Mouse (Mus musculus) layer of hippocampus, adult 6 months (tissue): Measurements from ENCODE around the gene Spag8. TPM values are rescaled to one million over a fixed set of nuclear protein-coding genes. Genes with fewer than 3 reads are reported as not detected.

Experiments
- long read RNA-seq, 2 experiments: library from polyadenylated mRNA; unstranded; transcript quantifications; one replicate each; pipeline ENCODE4 v2.0.0; 2019 to 2020
- microRNA-seq: library from miRNA; unstranded; fragments of <30 nt; microRNA quantifications from one replicate; pipeline ENCODE4 v1.2.0, GENCODE M21; 2020
- polyA plus RNA-seq: library from polyadenylated mRNA; unstranded; fragments of <200 nt; fragmentation: Nextera tagmentation; gene quantifications from 2 replicates; pipeline ENCODE4 v1.2.3, GENCODE M21; 2021

The Spag8 gene
- 3.8 and 4.6 TPM in 2 replicates for polyA plus RNA-seq
- long read RNA-seq, experiment 1, partial matches to known transcripts: 0 of 1 reads
- long read RNA-seq, experiment 1, other reads (novel, unspliced or antisense): 0 of 1 reads
- long read RNA-seq, experiment 2, transcript Spag8-201 (7 exons, 1,549 nt): major isoform, 5 of 8 reads
- long read RNA-seq, experiment 2, partial matches to known transcripts: 0 of 8 reads
- long read RNA-seq, experiment 2, other reads (novel, unspliced or antisense): 3 of 8 reads

DNA sequence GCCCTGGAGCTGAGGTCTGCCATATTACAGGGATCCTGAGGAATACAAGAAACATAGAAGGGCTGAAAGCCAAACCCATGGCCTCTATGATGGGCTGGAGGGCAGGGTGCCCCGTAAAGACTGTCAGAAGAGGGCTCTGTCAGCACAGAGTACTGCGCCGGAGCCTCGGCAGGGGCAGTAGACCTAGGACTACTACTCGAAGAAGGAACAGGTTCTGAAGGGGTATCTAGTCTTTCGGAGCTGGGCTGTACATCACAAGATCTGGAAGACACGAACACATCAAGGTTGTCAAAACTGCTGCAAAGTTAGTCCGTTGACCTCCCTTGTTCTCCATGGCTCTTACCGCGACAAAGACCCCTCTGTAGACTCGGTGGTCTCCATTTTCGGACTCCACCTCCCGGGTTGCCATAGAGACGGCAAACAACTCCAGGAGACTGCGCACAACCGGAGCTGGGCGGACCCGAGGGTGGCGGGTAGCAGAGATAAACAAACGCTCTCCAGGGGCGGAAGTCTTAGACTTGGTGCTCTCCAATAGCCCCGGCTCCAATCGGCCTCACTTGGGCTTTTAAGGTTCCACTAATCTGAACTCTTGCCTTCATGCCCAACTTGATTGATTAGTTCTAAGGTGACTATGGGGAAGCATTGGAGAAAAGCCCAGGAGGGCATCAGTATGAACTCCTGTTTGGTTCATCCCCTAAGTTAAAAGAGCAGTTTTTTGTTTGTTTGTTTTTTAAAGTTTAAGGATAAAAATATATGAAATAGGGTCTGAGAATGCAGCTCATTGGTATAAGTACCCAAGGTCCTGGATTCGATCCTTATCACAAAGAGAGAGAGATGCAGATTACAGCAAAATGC, at the start of gene Spag8:
TSS of gene Spag8 (minus strand) at position 434 of the 855 bp plus-strand sequence.

DNA sequence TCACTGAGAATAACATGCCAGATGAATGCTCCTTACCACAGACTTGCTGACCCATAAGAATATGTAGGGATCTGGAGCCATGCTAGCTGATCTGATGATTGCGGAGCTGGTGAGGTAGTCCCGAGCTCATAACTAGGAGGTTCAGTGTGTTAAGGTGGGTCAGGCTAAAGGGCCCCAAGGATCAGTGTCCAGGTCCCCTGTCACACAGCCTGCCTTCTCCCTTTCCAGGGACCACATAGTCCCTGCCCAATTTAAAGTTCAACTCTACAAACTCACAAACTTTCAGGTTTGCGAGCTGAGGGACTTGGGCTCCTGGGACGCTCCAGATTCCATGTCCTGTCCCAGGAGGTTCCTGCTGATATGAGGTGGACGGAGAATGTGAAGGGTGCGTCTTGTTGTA, 47.3 kb upstream of the Spag8 start, which contains the start of gene Olfr70:
TSS of gene Olfr70 (minus strand) at position 101 of the 400 bp plus-strand sequence.

DNA sequence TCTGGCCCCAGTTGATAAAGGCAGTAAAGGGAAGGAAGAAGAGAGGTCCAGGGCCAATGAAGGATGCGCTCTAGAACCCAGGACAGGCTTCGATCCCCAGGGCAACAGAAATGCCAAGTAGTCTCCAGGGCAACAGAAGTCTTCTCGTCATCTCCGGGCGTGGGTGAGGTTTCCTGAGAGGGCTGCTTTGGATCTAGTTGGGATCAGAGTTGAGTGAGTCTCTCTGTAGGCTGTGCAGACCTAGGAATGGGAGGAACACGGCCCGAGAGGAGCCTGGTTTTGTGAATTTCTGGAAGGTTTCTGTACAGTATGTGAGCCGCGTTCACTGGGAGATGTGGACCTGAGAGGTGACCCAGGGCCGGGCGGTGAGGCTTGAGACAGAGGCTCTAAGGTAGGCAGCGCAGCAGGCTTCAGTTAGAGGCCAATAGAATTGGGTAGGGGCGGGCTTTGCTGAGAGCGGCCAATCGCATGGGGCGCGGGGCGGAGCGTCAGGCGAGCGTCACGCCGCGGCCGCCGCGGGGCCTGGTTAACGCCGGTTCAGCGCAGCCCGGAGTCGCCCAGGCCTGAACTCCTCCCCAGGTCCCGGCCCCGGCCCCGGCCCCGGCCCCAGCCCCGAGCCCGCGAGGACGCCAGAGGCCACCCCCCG, 15.5 kb upstream of the Spag8 start, which contains the start of the genes Tmem8b and Fam221b:
TSS of gene Tmem8b (plus strand) at position 190 of the 646 bp plus-strand sequence.
TSS of gene Fam221b (minus strand) at position 364 of the 646 bp plus-strand sequence.

DNA sequence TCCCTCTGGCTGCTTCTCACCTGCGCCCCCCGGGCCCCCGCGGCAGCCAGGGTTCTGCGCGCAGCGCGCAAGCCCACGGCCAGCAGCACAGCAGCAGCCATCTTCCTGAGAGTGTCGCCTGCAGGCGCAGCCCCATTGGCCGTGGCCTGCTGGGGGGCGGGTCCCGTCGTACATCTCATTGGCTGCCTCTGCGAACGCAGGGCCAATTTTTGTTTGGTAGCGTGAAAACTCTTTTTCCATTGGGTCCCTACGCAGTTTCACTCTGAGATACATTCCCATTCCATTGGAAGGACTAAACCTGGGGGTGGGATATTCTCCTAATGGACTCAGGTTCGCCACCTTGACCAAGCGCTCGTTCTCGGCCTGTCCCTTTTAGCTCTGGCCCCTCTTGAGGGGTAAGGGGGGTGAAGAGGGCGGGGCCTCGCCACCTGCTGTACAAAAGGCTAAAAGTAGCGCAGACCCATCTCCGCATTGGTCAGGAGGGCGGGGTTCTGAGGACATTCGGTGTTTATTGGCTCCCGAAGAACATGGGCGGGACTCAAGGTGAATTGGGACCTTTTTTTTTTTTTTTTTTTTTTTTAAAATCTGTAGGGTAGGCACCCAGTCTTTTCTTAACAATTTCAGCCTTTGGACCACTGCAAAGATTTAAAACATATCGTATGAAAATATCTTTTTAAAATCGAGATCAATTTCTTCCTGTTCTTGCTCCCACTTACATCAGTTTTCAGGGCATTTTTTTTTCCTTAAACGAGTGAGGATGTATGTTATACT, 3.1 kb upstream of the Spag8 start, which contains the start of gene Hint2:
TSS of gene Hint2 (minus strand) at position 128 of the 771 bp plus-strand sequence.

DNA sequence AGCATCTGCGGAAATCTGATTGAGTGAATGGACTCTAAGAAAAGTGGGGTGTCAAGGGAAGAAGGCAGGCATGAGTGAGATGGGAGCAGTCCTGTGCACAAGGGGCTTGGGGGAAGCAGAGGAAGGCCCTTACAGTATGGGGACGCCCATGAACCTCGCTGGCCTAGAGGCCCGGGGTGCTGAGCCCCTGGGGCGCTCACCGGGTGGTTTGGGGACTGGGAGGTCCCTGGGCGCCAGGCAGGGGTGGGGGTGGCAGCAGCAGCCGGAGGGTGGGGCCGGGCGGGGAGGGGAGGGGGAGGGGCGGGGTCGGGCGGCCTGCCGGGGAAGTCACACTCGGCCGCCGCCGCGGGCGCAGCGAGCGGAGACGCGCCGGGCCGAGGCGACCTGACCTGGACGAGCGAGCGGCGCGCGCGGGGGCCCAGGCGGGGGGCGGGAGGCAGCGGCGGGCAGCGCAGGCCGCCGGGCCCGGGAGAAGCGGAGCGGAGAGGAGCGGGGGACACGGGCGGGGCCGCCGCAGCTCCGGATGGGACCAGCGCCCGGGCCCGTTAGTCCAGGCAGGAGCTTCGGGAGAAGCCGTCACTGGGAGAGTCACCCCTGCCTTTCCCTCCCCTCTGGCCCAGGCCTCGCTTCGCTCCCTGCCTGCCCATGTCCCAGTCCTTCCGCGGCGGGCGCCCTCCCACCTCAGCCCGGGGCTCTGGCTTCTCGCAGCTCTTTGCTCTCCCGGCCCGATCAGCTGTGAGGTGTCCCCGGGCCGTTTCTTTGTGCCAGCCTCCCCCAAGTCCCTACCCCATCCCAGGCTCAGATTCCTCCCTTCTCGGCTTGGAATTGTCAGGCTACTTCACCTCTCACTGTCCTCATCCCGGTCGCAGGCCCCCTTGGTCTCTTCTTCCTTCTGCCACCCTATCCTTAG, 22.1 kb downstream of the Spag8 start, which contains the start of gene Npr2:
TSS of gene Npr2 (plus strand) at position 890 of the 910 bp plus-strand sequence.

Small RNAs within 50 kb of the gene (microRNA-seq; reads per million reads assigned to microRNA genes)
- not detected for gene Gm25262

Other genes starting within 250 kb of the Spag8 start
- 0.79 and 2.1 TPM in 2 replicates for gene Fam166b, start 224.5 kb downstream of the Spag8 start, polyA plus RNA-seq
- 6.8 and 9.2 TPM in 2 replicates for gene Tesk1, start 211.7 kb downstream of the Spag8 start, polyA plus RNA-seq
- gene Cd72, start 199.0 kb downstream of the Spag8 start, polyA plus RNA-seq: 3.8 and 5.5 TPM in 2 replicates
- gene Sit1, start 169.9 kb downstream of the Spag8 start, polyA plus RNA-seq: not detected in 2 replicates
- gene Ccdc107, start 160.7 kb downstream of the Spag8 start, polyA plus RNA-seq: 85.4 and 101 TPM in 2 replicates
- gene Arhgef39, start 153.9 kb downstream of the Spag8 start, polyA plus RNA-seq: 0.38 and 1.2 TPM in 2 replicates
- gene Car9, start 146.6 kb downstream of the Spag8 start, polyA plus RNA-seq: 0.44 and 0.94 TPM in 2 replicates
- 2.9 and 4.0 TPM in 2 replicates for gene Tpm2, start 129.8 kb downstream of the Spag8 start, polyA plus RNA-seq
- gene Creb3, start 91.3 kb downstream of the Spag8 start, polyA plus RNA-seq: 61.7 and 62.9 TPM in 2 replicates
- 46.0 and 49.4 TPM in 2 replicates for gene Tln1, start 90.9 kb downstream of the Spag8 start, polyA plus RNA-seq
- gene Rgp1, start 74.9 kb downstream of the Spag8 start, polyA plus RNA-seq: 25.7 and 34.6 TPM in 2 replicates
- 22.4 and 27.0 TPM in 2 replicates for gene Gba2, start 74.7 kb downstream of the Spag8 start, polyA plus RNA-seq
- gene Msmp, start 69.1 kb downstream of the Spag8 start, polyA plus RNA-seq: 0.24 TPM in 1 of 2 replicates, not detected in the other
- 5.0 and 6.5 TPM in 2 replicates for gene Npr2, start 21.7 kb downstream of the Spag8 start, polyA plus RNA-seq
- 161 and 201 TPM in 2 replicates for gene Hint2, start 2.9 kb upstream of the Spag8 start, polyA plus RNA-seq
- gene Tmem8b, start 15.4 kb upstream of the Spag8 start, polyA plus RNA-seq: 7.0 and 7.9 TPM in 2 replicates
- gene Fam221b, start 15.6 kb upstream of the Spag8 start, polyA plus RNA-seq: 1.2 TPM in 2 replicates
- not detected in 2 replicates for gene Olfr70, start 47.2 kb upstream of the Spag8 start, polyA plus RNA-seq
- not detected in 2 replicates for gene Olfr71, start 56.7 kb upstream of the Spag8 start, polyA plus RNA-seq
- gene Hrct1, start 73.6 kb upstream of the Spag8 start, polyA plus RNA-seq: 0.69 and 0.87 TPM in 2 replicates
- 0.21 and 0.24 TPM in 2 replicates for gene Spaar, start 76.4 kb upstream of the Spag8 start, polyA plus RNA-seq
- not detected in 2 replicates for gene Olfr159, start 117.4 kb upstream of the Spag8 start, polyA plus RNA-seq
- not detected in 2 replicates for gene Olfr156, start 170.3 kb upstream of the Spag8 start, polyA plus RNA-seq
- not detected in 2 replicates for gene Olfr157, start 186.6 kb upstream of the Spag8 start, polyA plus RNA-seq
- not detected in 2 replicates for gene Olfr155, start 198.0 kb upstream of the Spag8 start, polyA plus RNA-seq
- 1.6 and 2.4 TPM in 2 replicates for gene Reck, start 221.9 kb upstream of the Spag8 start, polyA plus RNA-seq